9 mouse cellular contexts compared by ENCODE assay signal in the genomic region with DNA sequence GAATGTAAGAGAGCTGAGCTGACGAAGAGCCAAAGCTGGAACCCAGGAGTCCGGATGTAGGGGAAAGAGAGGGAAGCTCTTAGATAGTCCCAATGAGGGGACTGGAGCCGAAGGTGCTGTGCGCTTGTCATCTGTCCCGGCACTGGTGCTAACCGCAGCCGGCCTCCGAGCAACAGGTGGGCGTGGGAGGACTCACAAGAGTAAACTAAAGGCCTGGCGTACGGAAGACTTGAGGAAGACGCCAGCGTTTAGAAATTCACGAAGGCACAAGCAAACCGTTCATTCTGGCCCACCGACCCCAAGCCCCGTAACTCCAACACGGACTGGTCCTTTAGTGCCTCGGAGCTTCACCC. TPM values are rescaled to one million over a fixed set of nuclear protein-coding genes. Genes with fewer than 3 reads are reported as not detected.
DNase-seq lines count a peak whose midpoint lies in the region; ATAC-seq and TF ChIP-seq lines count a peak whose summit lies in the region.
"Had no signal": no experiment of that assay in that cellular context is flagged by ENCODE, and none has a peak within 500 bp of the region (broad histone marks: within the 10 kb centered on the region; RNA-seq: fewer than 3 reads in every experiment).

No protein-coding gene starts in this region.

- WGBS in forebrain, embryonic 16.5 days: 0% methylated on average over 19 of the region's 19 CpGs
- WGBS in liver, postnatal 0 days (ENCODE audit: insufficient replicate concordance): 0% methylated on average over 19 of the region's 19 CpGs

- no peak for TF ChIP-seq CTCF in layer of hippocampus, adult 2 months (conservative IDR thresholded peaks at IDR 0.05)
- TF ChIP-seq CTCF in liver, postnatal 0 days (IDR thresholded peaks at IDR 0.05; ENCODE audit: low read depth): no peak

- peak overlapping the region; percentile 64 for H3K9ac ChIP-seq in forebrain, embryonic 16.5 days (replicated peaks; ENCODE audit: low read depth, low read length)
- H3K9ac ChIP-seq in liver, postnatal 0 days (replicated peaks): peak overlapping the region; percentile 50

- peak; percentile 19 for ATAC-seq in forebrain, embryonic 16.5 days
- peak; percentile 44 for ATAC-seq in liver, postnatal 0 days

- no peaks in the 10 kb centered on the region for H3K9me3 ChIP-seq in forebrain, embryonic 16.5 days (ENCODE audit: control insufficient read depth, low read length)
- H3K9me3 ChIP-seq in liver, postnatal 0 days (ENCODE audit: low read length): no peaks in the 10 kb centered on the region

- peak overlapping the region; percentile 85 for H3K4me2 ChIP-seq in forebrain, embryonic 16.5 days (ENCODE audit: low read length)
- peak overlapping the region; percentile 72 for H3K4me2 ChIP-seq in liver, postnatal 0 days (ENCODE audit: low read depth, low read length)

- peak overlapping the region; percentile 85 for H3K27ac ChIP-seq in layer of hippocampus, adult 2 months
- H3K27ac ChIP-seq in forebrain, embryonic 16.5 days (ENCODE audit: low read length): peak overlapping the region; percentile 56; the same call in 1 of the 2 replicates
- H3K27ac ChIP-seq in liver, postnatal 0 days (ENCODE audit: low read depth): peak overlapping the region; percentile 30

- peak overlapping the region; percentile 76 for H3K4me3 ChIP-seq in layer of hippocampus, adult 2 months
- H3K4me3 ChIP-seq in forebrain, embryonic 16.5 days (replicated peaks; ENCODE audit: low read length): peak overlapping the region; percentile 70
- peak overlapping the region; percentile 54 for H3K4me3 ChIP-seq in liver, postnatal 0 days (ENCODE audit: low read depth, low read length)

- peaks cover 8% of the 10 kb centered on the region for H3K36me3 ChIP-seq in forebrain, embryonic 16.5 days (ENCODE audit: control insufficient read depth, insufficient read depth)
- H3K36me3 ChIP-seq in liver, postnatal 0 days (replicated peaks; ENCODE audit: insufficient read depth, low read length): peaks cover 27% of the 10 kb centered on the region

- no peak for DNase-seq in layer of hippocampus, adult 2 months (ENCODE audit: low spot score in 2 of 2)
- DNase-seq in layer of hippocampus, adult 8-10 months (ENCODE audit: low spot score in 2 of 2): no peak
- DNase-seq in adipocyte (ENCODE audit: low spot score): peak; percentile 39
- no peak for DNase-seq in liver, postnatal 0 days
- no peak for DNase-seq in yolk sac, embryonic 10.5 days (ENCODE audit: low spot score)
- no peak for DNase-seq in kidney, postnatal 14 days
- DNase-seq in cerebellum, adult 11 months: no peak

- no peaks in the 10 kb centered on the region for H3K27me3 ChIP-seq in forebrain, embryonic 16.5 days (replicated peaks; ENCODE audit: control insufficient read depth, insufficient read depth, low read length)
- H3K27me3 ChIP-seq in liver, postnatal 0 days (ENCODE audit: insufficient read depth, low read length): no peaks in the 10 kb centered on the region

- peaks cover 22% of the 10 kb centered on the region for H3K4me1 ChIP-seq in forebrain, embryonic 16.5 days (replicated peaks; ENCODE audit: control insufficient read depth, insufficient read depth, low read length)
- H3K4me1 ChIP-seq in liver, postnatal 0 days (ENCODE audit: insufficient read depth): peaks cover 31% of the 10 kb centered on the region

- no peak for TF ChIP-seq EP300 in liver, postnatal 0 days (IDR thresholded peaks at IDR 0.05; ENCODE audit: low read depth)

RNA-seq across cellular contexts. Expression of a gene that starts 0.3 kb away (rescaled TPM):
- total RNA-seq in layer of hippocampus, adult 2 months (2021): 10 to 100 TPM; 72.5 to 78.4 TPM
- total RNA-seq in layer of hippocampus, adult 8-10 months (2022): 100 to 1,000 TPM in 2 of 4 experiments, 10 to 100 TPM in 2; 84.1 to 119 (median 97.3) TPM
- 380 and 438 TPM in 2 replicates for polyA plus RNA-seq in forebrain, embryonic 16.5 days (2015; fragmentation: Nextera tagmentation; extraction: Ambion mirVana)
- 75.8 and 82.2 TPM in 2 replicates for polyA plus RNA-seq in liver, postnatal 0 days (2015; fragmentation: Nextera tagmentation; extraction: Ambion mirVana)

RNA-seq across cellular contexts. Expression of a gene that starts 0.5 kb away (rescaled TPM):
- total RNA-seq in layer of hippocampus, adult 2 months (2021): under 1 TPM in 1 of 2 experiments, not detected in 1; 0.18 TPM
- total RNA-seq in layer of hippocampus, adult 8-10 months (2022): under 1 TPM in 1 of 4 experiments, not detected in 3; 0.18 TPM
- polyA plus RNA-seq in forebrain, embryonic 16.5 days (2015; fragmentation: Nextera tagmentation; extraction: Ambion mirVana): not detected in 2 replicates
- polyA plus RNA-seq in liver, postnatal 0 days (2015; fragmentation: Nextera tagmentation; extraction: Ambion mirVana): not detected in 2 replicates
- total RNA-seq: left cerebral cortex, postnatal 14 days had no signal

RNA-seq across cellular contexts. Expression of a gene that starts 8.3 kb away (rescaled TPM):
- total RNA-seq in layer of hippocampus, adult 2 months (2021): 100 to 1,000 TPM; 136 to 139 TPM
- 100 to 1,000 TPM; 144 to 149 (median 146) TPM for total RNA-seq in layer of hippocampus, adult 8-10 months (2022)
- polyA plus RNA-seq in forebrain, embryonic 16.5 days (2015; fragmentation: Nextera tagmentation; extraction: Ambion mirVana): 74.4 and 76.8 TPM in 2 replicates
- 2.4 and 2.5 TPM in 2 replicates for polyA plus RNA-seq in liver, postnatal 0 days (2015; fragmentation: Nextera tagmentation; extraction: Ambion mirVana)

RNA-seq across cellular contexts. Expression of a gene that starts 34.5 kb away (rescaled TPM):
- total RNA-seq in layer of hippocampus, adult 2 months (2021): not detected
- under 1 TPM in 1 of 4 experiments, not detected in 3; 0.14 TPM for total RNA-seq in layer of hippocampus, adult 8-10 months (2022)
- 0.13 TPM in 1 of 2 replicates, not detected in the other for polyA plus RNA-seq in forebrain, embryonic 16.5 days (2015; fragmentation: Nextera tagmentation; extraction: Ambion mirVana)
- 18.6 and 27.8 TPM in 2 replicates for polyA plus RNA-seq in liver, postnatal 0 days (2015; fragmentation: Nextera tagmentation; extraction: Ambion mirVana)
- total RNA-seq: left cerebral cortex, postnatal 14 days had no signal

RNA-seq across cellular contexts. Expression of a gene that starts 58.6 kb away (rescaled TPM):
- 10 to 100 TPM; 10.2 to 13.3 TPM for total RNA-seq in layer of hippocampus, adult 2 months (2021)
- 10 to 100 TPM; 13.3 to 15.2 (median 14.2) TPM for total RNA-seq in layer of hippocampus, adult 8-10 months (2022)
- 34.0 and 39.6 TPM in 2 replicates for polyA plus RNA-seq in forebrain, embryonic 16.5 days (2015; fragmentation: Nextera tagmentation; extraction: Ambion mirVana)
- 0.19 and 0.49 TPM in 2 replicates for polyA plus RNA-seq in liver, postnatal 0 days (2015; fragmentation: Nextera tagmentation; extraction: Ambion mirVana)

Comparison
In these comparisons a context has a peak if more than half of its experiments do, and no peak if none do; other contexts are left out.
1. H3K27ac ChIP-seq: peak in every context shown above with its lines; median percentile 85 in layer of hippocampus, adult 2 months; 56 in forebrain, embryonic 16.5 days; 30 in liver, postnatal 0 days.